Mouse (Mus musculus) gastrocnemius, adult 2 months (tissue): Measurements from ENCODE around the gene Pgap2. TPM values are rescaled to one million over a fixed set of nuclear protein-coding genes. Genes with fewer than 3 reads are reported as not detected.

Experiments
- DNase-seq: peaks from one replicate; pipeline ENCODE4 v3.0.0; 2022
- H3K27ac ChIP-seq: fragments of 200-600 bp; 2 replicates; pipeline ENCODE4 v1.8.1; 2022; ENCODE audit warnings: mild to moderate bottlenecking
- H3K4me3 ChIP-seq: fragments of 200-600 bp; 2 replicates; pipeline ENCODE4 v1.8.1; 2022; ENCODE audit warnings: mild to moderate bottlenecking, moderate library complexity
- CTCF ChIP-seq: fragments of 200-600 bp; IDR thresholded peaks from 2 replicates; pipeline ENCODE4 v1.8.1; 2022; ENCODE audit warnings: antibody characterized with exemption, mild to moderate bottlenecking, moderate library complexity
- intact Hi-C: fragments of 180-260 bp; cut with DNase I; formaldehyde crosslinking; loops from one replicate; pipeline ENCODE4 v1.15.1; 2025
- long read RNA-seq, 2 experiments: library from polyadenylated mRNA; stranded (forward); transcript quantifications; one replicate each; pipeline ENCODE4 v2.0.0; 2021
- total RNA-seq, 2 experiments: library from RNA; stranded (reverse); gene quantifications; 2 replicates each; pipeline ENCODE4 v1.2.3; 2021

Pgap2 gene
- 10 to 100 TPM; 27.2 to 29.4 TPM for total RNA-seq
- long read RNA-seq, experiment 1, transcript Pgap2-204 (7 exons, 2,141 nt): minor isoform, 5 of 28 reads
- long read RNA-seq, experiment 1, transcript Pgap2-201 (7 exons, 1,201 nt): major isoform, 7 of 28 reads
- long read RNA-seq, experiment 1, partial matches to known transcripts: 2 of 28 reads
- long read RNA-seq, experiment 1, other reads (novel, unspliced or antisense): 11 of 28 reads
- long read RNA-seq, experiment 2, transcript Pgap2-204 (7 exons, 2,141 nt): major isoform, 5 of 29 reads
- long read RNA-seq, experiment 2, partial matches to known transcripts: 10 of 29 reads
- long read RNA-seq, experiment 2, other reads (novel, unspliced or antisense): 11 of 29 reads

- Histone ChIP-seq H3K27ac (peak within 1 kb of the TSS; percentile 97), H3K4me3 (peak within 1 kb of the TSS; percentile 97)
- TF ChIP-seq CTCF: peak; percentile 32; the same call in 1 of the 2 replicates
- DNase-seq: peak; percentile 99
- intact Hi-C loops: loop anchor here (5.0 kb wide), 1 partner anchor 42 kb away; no protein-coding TSS in a partner anchor
Observed at GRCm38 (mm10) chr7:102209756-102210721, at the start of gene Pgap2, which contains the start of gene Nup98. Gene Pgap2, plus strand, starts transcription at chr7:102210208. Gene Nup98, minus strand, starts transcription at chr7:102210176.

- peak; percentile 49 for TF ChIP-seq CTCF
- H3K27ac ChIP-seq: no peak overlapping the region
- no peak for DNase-seq
- intact Hi-C loops: no loop called here
- H3K4me3 ChIP-seq: no peak overlapping the region
Observed at GRCm38 (mm10) chr7:102170300-102170699, 39.7 kb upstream of the Pgap2 start.

- intact Hi-C loops: no loop called here
- H3K27ac ChIP-seq: no peak overlapping the region
- no peak for DNase-seq
- no peak for TF ChIP-seq CTCF
- no peak overlapping the region for H3K4me3 ChIP-seq
Observed at GRCm38 (mm10) chr7:102183849-102184248, 26.2 kb upstream of the Pgap2 start.

DNA sequence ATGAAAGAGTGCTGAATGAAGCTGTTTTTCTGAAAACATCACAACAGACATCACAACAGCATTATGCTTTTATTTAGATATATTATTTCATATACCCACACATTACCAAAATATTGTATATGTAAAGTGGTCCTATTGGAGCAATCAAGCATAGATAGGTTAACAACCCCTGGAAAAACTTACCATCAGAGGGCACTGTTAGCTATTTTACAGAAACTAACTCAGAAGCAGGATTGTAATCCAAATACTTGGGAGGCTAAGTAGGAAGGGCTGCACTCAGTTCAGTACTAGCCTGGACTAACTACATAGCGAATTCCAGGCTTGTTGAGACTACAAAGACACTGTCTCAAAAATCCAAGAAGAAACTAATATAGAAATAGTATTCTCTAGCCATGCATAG, 17.7 kb upstream of the Pgap2 start:
- no peak overlapping the region for H3K27ac ChIP-seq
- peak; percentile 54 for TF ChIP-seq CTCF
- intact Hi-C loops: no loop called here
- no peak overlapping the region for H3K4me3 ChIP-seq
- DNase-seq: no peak

GRCm38 (mm10) chr7:102200576-102200975, 9.4 kb upstream of the Pgap2 start:
- H3K4me3 ChIP-seq: no peak overlapping the region
- no peak for TF ChIP-seq CTCF
- intact Hi-C loops: no loop called here
- H3K27ac ChIP-seq: no peak overlapping the region
- no peak for DNase-seq

GRCm38 (mm10) chr7:102200996-102201785, 8.8 kb upstream of the Pgap2 start:
- no peak for TF ChIP-seq CTCF
- intact Hi-C loops: no loop called here
- DNase-seq: no peak
- no peak overlapping the region for H3K27ac ChIP-seq
- H3K4me3 ChIP-seq: no peak overlapping the region

DNA sequence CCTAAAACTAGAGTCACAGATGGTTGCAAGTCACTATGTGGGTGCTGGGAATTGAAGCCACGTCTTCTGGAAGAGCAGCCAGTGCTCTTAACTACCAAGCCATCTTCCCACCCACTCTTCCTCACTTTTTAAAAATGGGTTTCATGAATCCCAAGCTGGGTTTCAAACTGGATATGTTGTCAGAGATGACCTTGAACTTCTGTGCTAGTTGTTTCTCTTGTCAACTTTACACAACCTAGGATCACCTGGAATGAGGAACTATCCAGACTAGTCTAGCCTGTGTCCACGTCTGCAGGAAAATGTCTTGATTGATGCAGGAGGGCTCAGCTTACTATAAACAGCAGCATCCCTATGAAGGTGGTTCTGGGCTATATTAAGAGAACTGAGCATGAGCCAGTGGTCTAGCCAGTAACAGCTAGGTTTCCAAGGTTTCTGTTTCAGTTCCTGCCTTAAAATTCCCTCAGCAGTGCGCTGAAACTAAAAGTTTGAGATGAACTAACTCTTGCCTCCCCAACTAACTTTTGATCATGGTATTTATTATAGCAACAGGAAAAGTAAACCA, 5.6 kb upstream of the Pgap2 start:
- TF ChIP-seq CTCF: no peak
- intact Hi-C loops: no loop called here
- peak overlapping the region; percentile 72 for H3K27ac ChIP-seq

DNA sequence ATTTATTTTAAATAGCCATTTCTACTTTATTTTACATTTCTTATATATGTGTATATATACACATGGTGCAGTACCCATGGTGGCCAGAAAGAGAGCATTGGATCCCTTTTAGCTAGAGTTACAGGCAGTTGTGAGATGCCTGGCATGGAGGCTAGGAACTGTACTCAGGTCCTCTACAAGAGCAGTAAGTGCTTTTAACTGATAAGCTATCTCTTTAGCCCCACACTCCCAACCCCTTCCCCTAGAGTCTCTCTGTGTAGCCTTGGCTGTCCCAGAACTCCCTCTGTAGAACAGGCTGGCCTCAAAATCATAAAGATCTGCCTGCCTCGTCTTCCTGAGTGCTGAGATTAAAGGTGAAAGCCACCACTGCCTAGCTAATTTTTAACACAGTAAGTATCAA, 4.4 kb upstream of the Pgap2 start:
- intact Hi-C loops: no loop called here
- Histone ChIP-seq H3K4me3 (no peak overlapping the region), H3K27ac (peak overlapping the region; percentile 72)
- TF ChIP-seq CTCF: peak; percentile 11; the same call in 1 of the 2 replicates
- DNase-seq: no peak

More for the DNA sequence above, 5.6 kb upstream of the Pgap2 start:
- peak overlapping the region; percentile 4; the same call in 1 of the 2 replicates for H3K4me3 ChIP-seq
- DNase-seq: no peak

DNA sequence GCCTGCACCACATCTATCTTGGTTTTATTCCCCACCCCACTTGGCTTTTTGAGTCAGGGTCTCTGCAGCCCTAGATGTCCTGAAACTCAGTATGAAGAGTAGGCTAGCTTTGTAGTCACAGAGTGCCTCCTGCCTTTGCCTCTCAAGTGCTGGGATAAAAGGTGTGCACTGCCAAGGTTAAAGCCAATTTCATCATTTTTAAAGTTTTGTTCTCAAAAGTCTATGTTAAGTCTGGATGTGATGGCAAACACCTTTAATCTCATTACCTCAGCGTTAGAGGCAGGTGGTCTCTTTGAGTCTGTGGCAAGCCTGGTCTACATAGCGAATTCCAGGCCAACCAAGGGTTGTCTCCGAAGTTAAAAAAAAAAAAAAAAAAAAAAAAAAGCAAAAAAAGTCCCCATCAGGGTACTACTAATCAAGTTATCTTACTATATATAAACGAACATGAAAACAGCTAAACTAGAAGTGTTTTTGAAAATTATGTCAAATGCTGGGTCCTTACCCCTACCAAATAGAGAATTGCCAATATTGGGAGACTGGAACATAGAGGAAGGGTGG, 1.1 kb upstream of the Pgap2 start:
- intact Hi-C loops: no loop called here
- no peak for TF ChIP-seq CTCF
- no peak for DNase-seq
- Histone ChIP-seq H3K27ac (peak overlapping the region; percentile 97), H3K4me3 (peak overlapping the region; percentile 97)

- no peak for TF ChIP-seq CTCF
- DNase-seq: no peak
- intact Hi-C loops: loop anchor here (5.0 kb wide), 1 partner anchor 41 kb away; no protein-coding TSS in a partner anchor
- H3K4me3 ChIP-seq: peak overlapping the region; percentile 97
- peak overlapping the region; percentile 97 for H3K27ac ChIP-seq
Observed at GRCm38 (mm10) chr7:102211071-102211470, 1.1 kb downstream of the Pgap2 start.

GRCm38 (mm10) chr7:102221899-102222298, 11.9 kb downstream of the Pgap2 start:
- intact Hi-C loops: loop anchor here (5.0 kb wide), 1 partner anchor 85 kb away; no protein-coding TSS in a partner anchor
- H3K27ac ChIP-seq: peak overlapping the region; percentile 46
- no peak for TF ChIP-seq CTCF
- H3K4me3 ChIP-seq: peak overlapping the region; percentile 92
- DNase-seq: no peak
